Mouse (Mus musculus) layer of hippocampus, postnatal 25 days (tissue): ENCODE results near the gene Prss44. TPM values are rescaled to one million over a fixed set of nuclear protein-coding genes. Genes with fewer than 3 reads are reported as not detected.
A peak's percentile ranks its signal among the peaks of the same experiment; 100 is the strongest.
"Not testable (repeated sequence)": the region's sequence is repeated elsewhere in the genome, so short reads cannot be mapped to it uniquely, and the experiment has no call there.

ENCODE experiments used
- DNase-seq, 2 experiments: peaks; one replicate each; pipeline ENCODE4 v3.0.0; 2022; ENCODE audit warnings: mixed read lengths in 2 of 2, low spot score in 1 of 2; ENCODE audit errors: extremely low spot score in 1 of 2
- total RNA-seq, 2 experiments: library from RNA; stranded (reverse); gene quantifications; 2 replicates each; pipeline ENCODE4 v1.2.3; 2021

Gene Prss44
- total RNA-seq = not detected

DNA sequence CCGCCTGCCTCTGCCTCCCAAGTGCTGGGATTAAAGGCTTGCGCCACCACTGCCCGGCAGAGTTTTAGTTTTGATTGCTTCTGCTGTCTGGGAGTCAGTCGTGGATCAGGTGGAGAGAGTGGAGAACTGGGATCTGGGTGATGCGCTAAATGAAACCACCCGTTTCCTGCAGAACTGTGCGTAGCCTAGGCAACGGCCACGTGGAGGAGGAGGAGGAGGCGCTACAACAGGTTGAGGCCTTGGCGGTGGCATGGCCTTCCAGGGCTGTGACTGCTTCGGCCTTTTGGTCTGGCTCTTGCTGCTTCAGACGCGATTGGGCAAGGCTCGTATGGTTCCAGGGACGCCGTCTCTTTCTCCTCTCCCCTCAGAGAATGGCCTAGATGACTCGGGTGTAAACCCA lies at the start of gene Prss44:
Prss44 (plus strand) TSS at position 206 of the 400 bp plus-strand sequence.
- no peak for DNase-seq

DNA sequence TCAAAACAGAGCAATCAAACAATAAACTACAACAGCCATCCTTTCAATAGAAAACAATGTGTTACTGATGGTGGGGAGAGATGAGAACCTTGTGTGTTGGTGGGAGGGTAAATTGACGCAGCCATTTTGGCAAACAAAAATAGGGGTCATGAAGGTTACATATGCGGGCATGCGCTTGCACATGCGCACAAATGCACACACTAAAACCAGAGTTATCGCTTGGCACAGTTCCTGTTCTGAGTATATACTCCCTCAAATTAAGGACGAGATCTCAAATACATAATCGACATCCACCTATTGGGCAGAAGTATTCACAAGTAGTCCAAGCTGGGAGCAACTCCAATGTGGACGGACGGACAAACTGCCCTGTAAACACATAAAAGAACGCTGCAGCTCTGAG lies 41.5 kb upstream of the Prss44 start:
- DNase-seq = no peak

DNA sequence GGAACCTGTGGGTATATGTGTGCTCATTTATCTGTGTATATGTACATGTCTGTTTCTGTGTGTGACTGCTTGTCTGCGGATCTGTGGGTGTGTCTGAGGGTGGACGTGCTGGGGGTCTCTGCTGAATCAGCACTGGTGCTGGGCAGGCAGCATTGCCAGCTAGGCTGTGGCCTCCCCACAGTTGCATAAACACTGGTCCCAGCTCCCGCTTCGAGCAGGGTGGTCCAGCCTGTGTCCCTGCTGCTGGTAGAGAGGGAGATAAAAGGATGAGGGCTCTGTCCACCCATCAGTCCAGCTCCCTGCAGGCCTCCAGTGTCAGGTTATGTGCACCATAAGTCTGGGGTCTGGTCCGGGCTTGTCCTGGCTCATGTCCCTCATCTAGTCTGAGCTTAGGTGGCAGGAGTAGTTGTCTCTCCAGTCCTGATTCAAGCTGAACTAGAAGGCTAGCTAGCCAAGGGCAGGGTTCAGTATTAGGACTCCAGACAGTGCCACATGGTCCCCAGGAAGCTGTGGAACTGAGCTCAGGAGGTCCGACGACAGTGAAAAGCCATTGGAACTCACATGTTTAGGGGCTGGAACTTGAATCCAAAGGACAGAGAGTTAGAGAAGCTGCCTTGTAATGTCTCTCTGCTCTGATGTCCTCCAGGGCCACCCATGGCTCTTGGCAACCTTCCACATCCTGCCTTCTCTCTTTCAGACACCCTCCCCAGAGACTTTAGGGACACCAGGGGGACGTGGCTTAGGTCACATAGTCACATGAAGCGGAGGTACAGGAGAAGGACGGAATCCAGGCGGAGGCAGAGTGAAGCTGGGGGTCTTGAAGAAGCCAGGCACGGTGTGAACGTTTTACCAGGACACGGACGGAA lies 39.2 kb upstream of the Prss44 start:
- no peak for DNase-seq

DNA sequence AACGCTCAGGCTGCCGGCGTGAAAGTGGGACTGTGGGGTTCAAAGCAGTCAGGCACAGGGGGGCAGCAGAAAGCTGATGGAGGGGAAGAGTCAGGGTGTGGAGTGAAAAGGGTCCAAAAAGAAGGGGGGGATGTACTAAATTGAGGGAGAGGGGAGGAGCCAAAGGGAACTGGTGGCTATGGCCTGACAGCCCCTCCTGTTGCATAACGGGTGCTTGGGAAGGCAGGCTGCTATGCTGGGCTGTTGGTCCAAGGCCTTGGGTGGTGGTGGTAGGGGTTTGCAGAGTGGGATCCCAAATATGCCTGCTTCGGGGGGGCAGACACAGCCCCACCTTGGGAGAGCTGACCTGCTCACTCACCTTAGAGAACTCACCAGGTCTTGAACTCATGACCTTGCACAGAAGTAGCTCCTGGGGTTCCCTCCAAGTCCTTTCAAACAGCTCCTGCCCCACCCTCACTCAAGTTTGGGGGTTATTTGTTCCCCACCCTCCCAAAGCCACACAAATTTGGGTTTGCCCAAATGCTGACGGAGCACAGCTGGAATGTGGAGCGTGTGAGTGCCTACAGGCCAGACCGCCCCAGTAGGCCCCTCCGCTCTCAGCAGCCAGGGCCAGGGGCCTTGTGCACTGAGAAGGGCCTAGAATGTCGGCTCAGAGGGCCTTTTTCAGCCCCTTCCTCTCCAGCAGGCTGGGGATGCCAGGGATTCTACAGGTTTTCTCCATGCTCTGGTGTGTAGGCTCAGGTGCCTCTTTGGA lies 38.3 kb upstream of the Prss44 start:
- no peak for DNase-seq

DNA sequence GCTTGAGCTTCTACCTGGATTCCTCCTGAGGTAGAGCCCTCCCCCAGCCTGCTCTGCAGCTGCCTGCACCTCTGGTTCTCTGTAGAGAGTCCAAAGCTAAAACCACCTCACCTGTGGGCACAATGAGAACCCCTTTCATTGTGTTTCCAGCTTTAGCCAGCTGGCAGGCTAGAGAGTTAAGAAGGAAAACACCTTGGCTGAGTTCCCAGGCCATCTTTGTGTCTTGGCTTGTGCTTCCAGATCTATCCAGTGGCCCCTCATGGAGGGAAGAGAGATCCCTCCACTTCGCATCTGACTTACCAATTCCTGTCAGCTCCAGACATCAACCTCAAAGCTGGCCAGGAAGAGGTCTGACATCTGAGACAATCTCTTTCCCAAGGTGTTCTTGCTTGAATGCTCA lies 35.7 kb upstream of the Prss44 start:
- no peak for DNase-seq

DNA sequence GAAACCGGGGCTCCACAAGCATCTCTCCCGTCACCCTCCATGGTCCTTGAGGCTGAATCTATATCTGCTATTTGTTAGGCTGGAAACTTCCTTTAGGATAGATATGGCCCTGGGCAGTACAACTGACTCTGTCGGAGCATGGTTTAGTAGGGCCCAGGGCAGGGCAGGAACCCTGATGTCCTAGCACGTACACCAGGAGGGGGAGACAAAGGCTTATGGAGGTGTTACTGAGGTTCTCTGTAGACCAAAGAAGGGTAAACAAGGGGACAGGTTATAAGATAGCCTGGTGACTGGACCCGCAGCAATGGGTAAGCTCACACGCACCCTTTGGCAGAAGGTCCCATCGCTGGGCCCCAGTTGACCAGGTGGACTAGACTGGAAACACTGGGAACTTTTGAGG lies 35.2 kb upstream of the Prss44 start:
- DNase-seq = no peak

DNA sequence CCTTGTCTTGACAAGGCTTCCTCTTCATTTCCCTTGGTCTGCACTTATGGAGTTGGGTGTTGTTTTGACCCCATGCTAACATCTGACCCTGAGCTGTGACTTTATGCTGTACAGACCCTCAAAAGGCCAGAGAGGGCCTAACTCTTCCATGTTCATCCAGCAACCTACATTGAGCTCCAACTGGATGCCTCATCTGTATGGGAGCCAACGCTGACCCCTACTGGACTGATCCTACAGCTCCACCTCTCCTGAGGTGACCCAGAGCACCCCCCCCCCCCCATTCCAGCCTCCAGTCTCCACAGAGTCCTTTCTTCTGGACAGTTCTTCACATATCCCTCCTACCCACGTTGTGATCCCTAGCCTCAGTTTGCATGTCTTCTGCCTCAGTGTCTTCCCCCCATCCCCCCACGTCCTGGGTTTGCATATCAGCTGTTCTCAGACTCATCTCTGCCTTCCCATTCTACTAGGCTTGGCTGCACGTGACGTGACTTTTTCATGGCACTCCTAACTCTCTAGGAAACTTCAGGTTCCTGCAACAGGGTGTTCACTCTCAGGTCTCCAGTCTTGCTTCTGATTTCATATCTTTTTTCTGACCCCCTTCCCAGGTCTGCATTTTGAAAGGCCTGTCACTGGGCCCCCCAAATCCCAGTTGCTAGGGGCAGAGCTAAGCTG lies 34.4 kb upstream of the Prss44 start:
- DNase-seq = no peak

DNA sequence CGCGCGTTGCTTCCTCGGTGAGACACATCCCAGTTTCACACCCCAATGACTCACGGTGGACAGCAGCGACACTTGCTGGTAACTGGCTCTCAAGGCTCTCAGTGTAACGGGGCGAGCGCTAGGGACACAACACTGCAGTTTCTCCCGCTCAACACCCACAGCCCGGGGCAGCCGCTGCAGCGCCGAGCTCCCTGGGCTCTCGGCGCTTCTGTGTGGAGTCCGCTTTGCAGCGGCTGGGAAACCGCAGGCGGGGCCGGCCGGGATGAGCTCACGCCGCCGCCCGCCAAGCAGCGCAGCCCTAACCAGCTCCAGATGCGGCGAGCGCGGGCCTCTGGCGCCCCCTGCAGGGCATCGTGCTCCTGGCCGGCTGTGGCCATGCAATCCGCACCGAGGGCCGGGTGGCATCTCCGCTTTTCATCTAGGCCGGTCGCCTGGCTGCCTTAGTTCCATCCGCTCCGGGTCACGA lies 32.5 kb upstream of the Prss44 start:
- peak; percentile 94 to 99 for DNase-seq

DNA sequence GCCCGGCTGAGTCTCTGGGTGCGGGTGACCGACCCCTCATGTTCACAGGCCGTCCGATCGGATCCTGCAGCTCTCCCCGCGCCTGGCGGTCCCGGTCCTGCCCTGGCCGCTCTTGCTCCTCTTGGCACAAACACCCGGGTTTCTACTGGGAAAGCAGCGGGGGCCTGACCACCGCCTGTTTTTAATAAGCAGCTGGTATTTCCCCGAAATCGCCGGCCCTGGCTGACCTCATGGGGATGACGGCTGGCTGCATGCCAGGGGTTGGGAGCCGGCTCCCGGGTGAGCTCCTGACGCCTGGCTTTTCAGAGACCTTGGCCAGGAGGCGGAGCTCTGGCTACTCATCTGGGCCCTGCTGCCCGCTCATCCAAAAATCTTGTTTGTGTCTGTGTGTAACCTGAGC lies 32.1 kb upstream of the Prss44 start:
- DNase-seq = peak in 1 of 2 experiments; percentile 62

DNA sequence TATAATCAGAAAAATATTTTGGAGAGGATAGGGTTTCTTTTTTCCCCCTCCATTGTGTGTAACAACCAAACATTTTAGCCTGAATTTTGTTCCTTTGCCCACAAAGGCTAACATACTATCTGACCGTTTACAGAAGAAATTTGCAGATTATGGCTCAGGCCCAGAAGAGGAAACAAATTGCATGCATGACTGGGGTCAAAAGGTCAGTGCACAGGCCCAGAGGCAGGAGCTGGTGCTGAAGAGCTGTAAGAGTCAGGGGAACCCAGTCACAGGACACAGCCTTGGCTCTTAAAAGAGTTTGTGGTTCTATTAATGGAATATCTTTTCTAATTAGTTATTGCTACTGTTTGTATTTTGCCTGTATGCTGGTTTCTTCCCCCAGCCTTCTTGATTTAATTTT lies 30.2 kb upstream of the Prss44 start:
- no peak for DNase-seq

DNA sequence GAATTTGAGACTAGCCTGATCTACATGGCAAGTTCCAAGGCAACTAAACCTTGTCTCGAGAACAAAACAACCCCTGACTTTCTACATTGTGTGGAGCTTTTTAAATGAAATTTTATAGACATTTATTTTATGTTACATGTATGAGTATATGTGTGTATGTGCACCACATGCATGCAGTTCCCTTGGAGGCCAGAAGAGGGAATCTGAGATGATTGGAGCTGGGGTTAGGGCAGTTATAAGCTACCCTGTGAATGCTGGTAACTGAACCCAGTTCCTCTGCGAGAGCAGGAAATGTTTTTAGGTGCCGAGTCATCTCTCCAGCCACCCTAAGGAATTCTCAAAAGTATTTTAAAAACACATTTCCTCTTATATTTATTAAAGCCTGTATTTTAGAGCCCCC lies 25.6 kb upstream of the Prss44 start:
- DNase-seq = no peak

DNA sequence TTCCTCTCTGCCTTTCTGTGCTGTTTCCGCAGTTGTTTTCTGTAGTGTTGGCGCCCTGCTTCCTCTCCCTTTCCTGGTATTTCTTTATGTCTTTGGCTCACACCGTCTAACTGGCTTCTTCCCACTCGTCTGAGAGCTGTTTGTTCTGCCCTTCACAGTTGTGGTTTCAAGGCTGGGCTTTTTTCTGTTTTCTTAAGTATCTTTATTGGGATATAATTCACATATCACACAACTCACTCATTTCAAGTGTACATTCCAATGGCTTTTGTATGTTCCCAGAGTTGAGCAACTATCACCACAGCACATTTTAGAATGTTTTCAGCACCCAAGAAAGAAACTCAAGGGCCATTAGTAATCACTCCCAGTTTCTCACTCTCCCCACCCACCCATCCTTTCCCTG lies 23.3 kb upstream of the Prss44 start:
- no peak for DNase-seq

DNA sequence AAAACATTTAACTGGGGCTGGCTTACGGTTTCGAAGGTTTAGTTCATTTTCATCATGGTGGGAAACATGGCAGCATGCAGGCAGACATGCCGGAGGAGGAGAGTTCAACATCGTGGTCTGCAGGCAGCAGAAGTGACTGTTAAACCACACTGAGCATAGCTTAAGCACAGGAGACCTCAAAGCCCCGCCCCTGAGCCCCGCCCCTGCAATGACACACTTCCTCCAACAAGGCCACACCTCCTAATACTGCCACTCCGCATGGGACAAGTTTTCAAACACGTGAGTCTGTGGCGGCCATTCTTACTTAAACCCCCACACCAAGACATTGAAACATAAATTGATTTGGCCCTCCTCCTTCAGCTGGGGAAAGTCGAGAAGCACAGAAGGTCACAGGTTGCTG lies 16.8 kb upstream of the Prss44 start:
- no peak for DNase-seq

DNA sequence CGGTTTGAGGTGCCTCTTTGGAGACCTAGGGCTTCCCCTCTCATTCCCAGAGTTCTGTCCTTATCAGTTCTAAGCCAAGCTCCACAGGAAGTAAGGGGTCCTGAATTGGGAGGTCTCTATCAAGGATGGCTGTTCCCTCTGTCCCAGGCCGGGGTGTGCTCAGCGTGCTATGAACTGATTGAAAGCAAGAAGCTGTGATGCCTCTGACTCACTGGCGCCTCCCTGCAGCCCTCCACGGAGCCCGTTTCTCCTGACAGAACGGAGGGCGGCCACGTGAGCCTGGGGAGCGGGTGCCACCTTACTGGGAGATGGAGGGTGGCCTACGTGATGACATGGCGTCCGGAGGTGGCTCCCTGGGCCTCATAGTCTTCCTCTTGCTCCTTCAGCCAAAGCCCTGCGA lies 15.9 kb upstream of the Prss44 start, which contains the start of gene Prss42:
Prss42 (plus strand) TSS at position 301 of the 400 bp plus-strand sequence.
- no peak for DNase-seq

DNA sequence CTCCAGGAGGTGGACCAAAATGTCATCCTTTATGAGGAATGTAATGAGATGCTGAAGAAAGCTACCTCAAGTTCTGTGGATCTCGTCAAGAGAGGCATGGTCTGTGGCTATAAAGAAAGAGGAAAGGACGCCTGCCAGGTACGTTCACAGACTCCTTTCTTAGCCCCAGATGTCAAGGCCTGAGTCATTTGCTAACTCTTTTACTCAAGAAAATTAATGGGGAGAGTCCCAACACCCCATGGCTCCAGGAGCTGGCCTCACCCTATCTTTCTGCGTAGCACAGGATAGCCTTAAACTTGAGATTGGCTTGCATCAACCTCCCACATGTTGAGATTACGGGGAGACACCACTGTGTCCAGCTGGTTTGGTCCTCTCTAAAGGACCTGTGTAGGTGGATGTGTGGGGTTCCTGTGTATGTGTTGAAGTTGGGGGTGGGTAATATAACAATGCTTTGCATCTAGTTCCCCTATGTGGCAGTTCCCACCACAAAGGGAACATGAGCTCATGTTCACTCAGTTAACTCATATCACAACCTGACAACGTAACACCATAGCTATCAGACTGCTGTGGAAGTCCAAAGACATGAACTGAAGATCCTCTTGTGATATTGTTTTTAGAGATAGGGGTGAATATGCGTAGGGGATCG lies 12.8 kb upstream of the Prss44 start:
- no peak for DNase-seq

DNA sequence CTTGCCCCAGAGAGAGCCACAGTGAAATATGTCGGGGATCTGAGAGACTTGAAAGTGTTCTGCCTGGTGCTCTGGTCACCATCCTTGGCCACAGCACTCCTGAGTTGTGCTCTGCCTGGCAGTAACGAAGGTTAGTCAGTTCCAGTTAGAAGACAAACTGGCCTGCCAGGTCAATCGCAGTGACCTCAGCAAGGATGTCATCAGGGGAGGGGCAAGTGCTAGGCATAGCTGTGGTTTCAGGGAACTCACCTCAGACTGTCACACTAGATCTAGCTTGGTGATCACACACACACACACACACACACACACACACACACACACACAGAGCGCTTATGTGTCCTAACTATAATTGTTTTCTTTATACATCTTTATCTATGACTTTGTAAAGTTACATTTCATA lies 10.5 kb upstream of the Prss44 start:
- no peak for DNase-seq

DNA sequence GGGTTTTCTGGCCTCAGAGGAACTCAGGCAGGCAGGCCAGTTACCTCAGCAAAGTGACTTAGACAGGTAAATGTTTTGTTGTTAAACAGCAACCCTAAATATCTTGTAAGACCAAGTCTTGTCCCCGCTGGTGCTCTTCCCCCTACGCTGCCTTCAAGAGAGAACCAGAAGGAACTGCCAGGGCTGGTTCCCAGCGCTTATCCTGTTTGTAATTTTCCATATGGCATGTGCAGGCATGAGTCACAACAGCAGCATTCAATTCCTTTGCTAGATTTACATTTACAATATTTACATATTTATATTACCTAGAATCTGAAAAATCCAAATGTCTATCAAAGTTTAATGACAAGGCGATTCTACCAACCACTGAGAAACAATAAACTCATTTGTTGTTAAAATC lies 3.7 kb upstream of the Prss44 start:
- no peak for DNase-seq

DNA sequence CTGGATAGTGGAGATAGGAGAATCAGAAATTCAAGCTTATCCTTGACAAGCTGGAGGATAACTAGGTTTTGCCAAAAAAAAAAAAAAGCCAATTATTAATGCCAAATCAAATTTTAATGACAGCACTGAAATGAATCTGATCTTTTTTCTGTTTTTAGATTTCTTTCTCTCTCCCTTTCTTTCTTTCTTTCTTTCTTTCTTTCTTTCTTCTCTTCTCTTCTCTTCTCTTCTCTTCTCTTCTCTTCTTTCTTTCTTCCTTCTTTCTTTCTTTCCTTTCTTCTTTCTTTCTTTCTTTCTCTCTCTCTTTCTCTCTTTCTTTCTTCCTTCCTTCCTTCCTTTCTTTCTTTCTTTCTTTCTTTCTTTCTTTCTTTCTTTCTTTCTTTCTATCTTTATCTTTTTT lies 6.8 kb downstream of the Prss44 start:
- not testable (repeated sequence) for DNase-seq

DNA sequence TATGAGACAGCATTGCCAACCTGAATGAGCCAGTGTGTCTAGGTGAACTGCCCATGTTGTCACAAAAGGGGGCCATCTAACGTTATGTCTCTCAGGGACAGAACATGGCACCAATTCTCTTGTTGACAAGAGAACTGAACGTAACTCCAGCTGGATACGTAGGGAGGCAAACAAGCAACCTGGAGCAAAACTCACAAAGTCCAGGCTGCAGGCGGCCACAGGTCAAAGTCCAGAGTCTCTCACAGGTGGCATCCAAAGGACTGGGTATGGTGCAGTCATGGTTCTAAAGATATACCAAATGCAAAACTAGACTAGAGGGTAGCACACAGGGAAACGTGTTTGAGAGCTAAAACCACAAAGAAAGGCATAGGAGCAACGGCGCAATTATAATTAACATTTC lies 7.6 kb downstream of the Prss44 start:
- DNase-seq = no peak

DNA sequence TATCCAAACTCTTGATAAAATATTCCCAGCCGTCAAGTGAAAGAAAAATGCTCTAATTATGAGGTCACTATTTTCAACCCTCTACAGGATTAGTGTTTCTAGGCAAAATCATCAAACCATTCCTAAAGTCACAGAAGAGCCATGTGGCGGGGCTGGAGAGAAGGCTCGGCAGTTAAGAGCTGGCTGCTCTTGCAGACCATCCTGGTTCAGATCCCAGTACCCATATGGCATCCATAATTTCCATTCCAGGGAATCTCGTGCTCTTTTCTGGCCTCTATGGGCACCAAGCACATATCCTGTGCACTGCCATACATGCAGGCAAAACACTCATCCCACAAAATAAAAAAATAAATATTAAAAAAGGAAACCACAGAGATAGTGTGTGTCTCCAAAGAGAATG lies 11.6 kb downstream of the Prss44 start:
- DNase-seq = no peak

DNA sequence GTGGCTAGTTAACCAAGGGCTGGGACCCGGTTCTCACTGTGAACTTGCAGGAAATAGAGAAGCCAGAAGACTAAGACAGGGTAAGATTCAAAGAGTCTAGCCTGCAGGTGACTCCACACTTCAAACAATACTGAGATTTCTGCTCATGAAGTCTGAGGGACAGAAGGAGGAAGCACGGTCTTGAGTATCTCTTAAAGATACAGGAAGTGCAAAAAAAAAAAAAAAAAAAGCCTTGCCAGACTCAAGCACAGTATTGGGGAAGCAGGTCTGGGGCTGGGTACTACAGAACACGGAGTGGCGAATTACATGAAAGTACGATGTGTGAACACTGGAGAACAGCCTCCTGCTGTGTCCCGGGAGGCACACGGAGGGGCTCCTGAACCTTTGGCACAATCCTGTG lies 12.0 kb downstream of the Prss44 start:
- no peak for DNase-seq
